Mouse (Mus musculus): ENCODE measurements around the gene 1700001C19Rik. TPM values are rescaled to one million over a fixed set of nuclear protein-coding genes. Genes with fewer than 3 reads are reported as not detected.
A peak's percentile ranks its signal among the peaks of the same experiment; 100 is the strongest.

The 1700001C19Rik gene
- polyA plus RNA-seq, 1 experiment from 2014 or later = 0.25 TPM

DNA sequence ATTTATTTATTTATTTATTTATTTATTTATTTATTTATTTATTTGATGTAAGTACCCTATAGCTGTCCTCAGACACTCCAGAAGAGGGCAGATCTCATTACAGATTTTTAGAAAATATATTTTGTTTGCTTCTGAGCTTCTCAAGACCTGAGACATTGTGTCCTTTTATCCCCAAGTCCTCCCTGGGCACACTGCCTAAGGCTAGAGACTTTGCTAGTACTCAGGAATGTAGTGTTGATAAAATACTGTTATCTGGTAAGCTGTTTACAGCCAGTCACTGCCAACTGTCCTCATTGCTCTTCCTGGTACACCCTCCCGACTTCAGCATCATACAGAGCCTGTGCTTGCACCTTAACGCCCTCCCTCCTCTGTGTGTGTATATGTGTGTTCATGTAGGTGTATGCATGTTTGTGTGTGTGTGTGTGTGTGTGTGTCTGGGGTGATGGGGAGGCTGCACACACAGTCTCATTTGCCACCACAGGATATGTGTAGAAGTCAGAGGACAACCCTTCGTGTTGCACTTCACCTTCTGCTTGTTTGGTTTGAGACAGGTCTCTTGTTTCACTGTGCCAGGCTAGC is 22.3 kb upstream of the 1700001C19Rik start:
- no peak overlapping the region for H3K4me2 ChIP-seq
- H3K4me1 ChIP-seq = peaks cover 9% of the 10 kb centered on the region
- ATAC-seq (ENCODE audit: insufficient number of reproducible peaks, insufficient read depth, low FRiP score, low TSS enrichment, low read depth) = no peak
- 74% methylated on average over 3 of the region's 3 CpGs for whole genome bisulfite sequencing
- no peaks in the 10 kb centered on the region for H3K36me3 ChIP-seq
- no peaks in the 10 kb centered on the region for H3K27me3 ChIP-seq
- no peak overlapping the region for H3K4me3 ChIP-seq
- H3K9ac ChIP-seq = no peak overlapping the region
- no peaks in the 10 kb centered on the region for H3K9me3 ChIP-seq
- no peak overlapping the region for H3K27ac ChIP-seq

GRCm38 (mm10) chr17:47458936-47459335 is 21.8 kb upstream of the 1700001C19Rik start:
- Histone ChIP-seq H3K4me1 (peaks cover 14% of the 10 kb centered on the region), H3K9ac (no peak overlapping the region), H3K9me3 (no peaks in the 10 kb centered on the region), H3K4me2 (no peak overlapping the region), H3K36me3 (no peaks in the 10 kb centered on the region), H3K27ac (no peak overlapping the region), H3K27me3 (no peaks in the 10 kb centered on the region), H3K4me3 (no peak overlapping the region)
- ATAC-seq (ENCODE audit: insufficient number of reproducible peaks, insufficient read depth, low FRiP score, low TSS enrichment, low read depth) = no peak
- 88% methylated on average over 2 of the region's 2 CpGs for WGBS

DNA sequence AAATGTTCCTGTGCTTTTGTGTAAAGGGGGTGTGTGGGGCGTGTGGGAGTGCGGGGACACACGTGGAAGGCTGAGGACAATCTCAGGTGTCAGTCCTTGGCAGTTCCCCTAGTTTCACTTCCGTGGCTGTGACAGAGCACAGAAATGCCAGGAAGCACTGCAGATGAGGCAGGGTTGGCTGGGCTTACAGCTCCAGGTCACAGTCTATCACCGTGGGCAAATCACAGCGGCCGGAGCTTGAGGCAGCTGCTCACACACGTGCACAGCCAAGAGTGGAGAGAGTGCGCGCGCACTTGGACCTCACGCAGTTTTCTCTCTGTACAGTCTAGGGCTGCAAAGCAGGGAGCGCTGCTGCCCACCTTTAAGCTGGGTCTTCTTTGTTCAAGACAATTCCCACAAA is 21.1 kb upstream of the 1700001C19Rik start:
- peaks cover 14% of the 10 kb centered on the region for H3K4me1 ChIP-seq
- WGBS = 80% methylated on average over 13 of the region's 13 CpGs
- no peaks in the 10 kb centered on the region for H3K27me3 ChIP-seq
- H3K27ac ChIP-seq = no peak overlapping the region
- no peak overlapping the region for H3K9ac ChIP-seq
- ATAC-seq (ENCODE audit: insufficient number of reproducible peaks, insufficient read depth, low FRiP score, low TSS enrichment, low read depth) = no peak
- no peak overlapping the region for H3K4me3 ChIP-seq
- no peaks in the 10 kb centered on the region for H3K9me3 ChIP-seq
- H3K36me3 ChIP-seq = no peaks in the 10 kb centered on the region
- H3K4me2 ChIP-seq = no peak overlapping the region

GRCm38 (mm10) chr17:47454675-47455074 is 17.5 kb upstream of the 1700001C19Rik start:
- no peak overlapping the region for H3K27ac ChIP-seq
- peaks cover 28% of the 10 kb centered on the region for H3K4me1 ChIP-seq
- ATAC-seq (ENCODE audit: insufficient number of reproducible peaks, insufficient read depth, low FRiP score, low TSS enrichment, low read depth) = no peak
- no peaks in the 10 kb centered on the region for H3K36me3 ChIP-seq
- no peak overlapping the region for H3K9ac ChIP-seq
- H3K4me3 ChIP-seq = no peak overlapping the region
- H3K9me3 ChIP-seq = no peaks in the 10 kb centered on the region
- H3K27me3 ChIP-seq = no peaks in the 10 kb centered on the region
- H3K4me2 ChIP-seq = no peak overlapping the region
- WGBS = 62% methylated on average over 8 of the region's 8 CpGs

GRCm38 (mm10) chr17:47452886-47453285 is 15.7 kb upstream of the 1700001C19Rik start:
- no peak overlapping the region for H3K4me3 ChIP-seq

GRCm38 (mm10) chr17:47450880-47451565 is 13.8 kb upstream of the 1700001C19Rik start:
- peaks cover 39% of the 10 kb centered on the region for H3K4me1 ChIP-seq
- no peaks in the 10 kb centered on the region for H3K36me3 ChIP-seq
- H3K4me2 ChIP-seq = no peak overlapping the region
- no peaks in the 10 kb centered on the region for H3K9me3 ChIP-seq
- no peak for ATAC-seq (ENCODE audit: insufficient number of reproducible peaks, insufficient read depth, low FRiP score, low TSS enrichment, low read depth)
- H3K4me3 ChIP-seq = no peak overlapping the region
- WGBS = 63% methylated on average over 12 of the region's 12 CpGs
- no peaks in the 10 kb centered on the region for H3K27me3 ChIP-seq
- 0 out of 2 replicates have a peak overlapping the region, but pooled peaks have one; percentile 22 for H3K9ac ChIP-seq
- H3K27ac ChIP-seq = no peak overlapping the region; the same call in 1 of the 2 replicates

More at GRCm38 (mm10) chr17:47452886-47453285, 15.7 kb upstream of the 1700001C19Rik start:
- no peaks in the 10 kb centered on the region for H3K27me3 ChIP-seq
- H3K36me3 ChIP-seq = no peaks in the 10 kb centered on the region
- no peaks in the 10 kb centered on the region for H3K9me3 ChIP-seq
- no peak overlapping the region for H3K4me2 ChIP-seq
- peak overlapping the region; percentile 34; the same call in 1 of the 2 replicates for H3K27ac ChIP-seq
- ATAC-seq (ENCODE audit: insufficient number of reproducible peaks, insufficient read depth, low FRiP score, low TSS enrichment, low read depth) = no peak
- WGBS = 57% methylated on average over 7 of the region's 7 CpGs
- no peak overlapping the region for H3K9ac ChIP-seq
- peaks cover 39% of the 10 kb centered on the region for H3K4me1 ChIP-seq

DNA sequence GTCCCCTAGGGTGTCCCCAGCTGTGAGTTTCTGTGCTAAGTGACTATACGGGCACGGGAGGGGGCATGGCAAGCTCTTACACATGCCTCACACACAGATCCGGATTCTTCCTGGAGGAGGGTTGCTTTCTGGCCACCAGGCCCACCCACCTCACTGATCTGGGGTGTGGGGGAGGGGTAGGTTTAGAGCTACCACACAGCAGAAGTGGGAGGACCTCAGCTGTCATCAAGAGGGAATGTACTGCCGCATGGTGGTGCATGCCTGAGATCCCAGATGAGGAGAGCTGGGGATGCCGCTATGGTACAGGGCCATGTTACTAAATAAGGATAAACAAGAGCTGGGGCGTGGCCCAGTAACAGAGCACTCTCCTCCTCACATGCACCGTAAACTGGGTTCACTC is 13.1 kb upstream of the 1700001C19Rik start:
- ATAC-seq (ENCODE audit: insufficient number of reproducible peaks, insufficient read depth, low FRiP score, low TSS enrichment, low read depth) = no peak
- no peak overlapping the region for H3K4me2 ChIP-seq
- no peak overlapping the region for H3K27ac ChIP-seq
- WGBS = 26% methylated on average over 7 of the region's 7 CpGs
- H3K9ac ChIP-seq = no peak overlapping the region
- H3K27me3 ChIP-seq = no peaks in the 10 kb centered on the region
- H3K9me3 ChIP-seq = no peaks in the 10 kb centered on the region
- H3K4me1 ChIP-seq = peaks cover 39% of the 10 kb centered on the region
- H3K36me3 ChIP-seq = no peaks in the 10 kb centered on the region
- no peak overlapping the region for H3K4me3 ChIP-seq

- Histone ChIP-seq H3K36me3 (no peaks in the 10 kb centered on the region), H3K4me2 (no peak overlapping the region), H3K4me3 (no peak overlapping the region), H3K27me3 (no peaks in the 10 kb centered on the region), H3K9ac (no peak overlapping the region), H3K9me3 (no peaks in the 10 kb centered on the region), H3K4me1 (peaks cover 35% of the 10 kb centered on the region), H3K27ac (no peak overlapping the region)
- ATAC-seq (ENCODE audit: insufficient number of reproducible peaks, insufficient read depth, low FRiP score, low TSS enrichment, low read depth) = no peak
- 60% methylated on average over 5 of the region's 5 CpGs for WGBS
Observed at GRCm38 (mm10) chr17:47449432-47449831, 12.3 kb upstream of the 1700001C19Rik start.

DNA sequence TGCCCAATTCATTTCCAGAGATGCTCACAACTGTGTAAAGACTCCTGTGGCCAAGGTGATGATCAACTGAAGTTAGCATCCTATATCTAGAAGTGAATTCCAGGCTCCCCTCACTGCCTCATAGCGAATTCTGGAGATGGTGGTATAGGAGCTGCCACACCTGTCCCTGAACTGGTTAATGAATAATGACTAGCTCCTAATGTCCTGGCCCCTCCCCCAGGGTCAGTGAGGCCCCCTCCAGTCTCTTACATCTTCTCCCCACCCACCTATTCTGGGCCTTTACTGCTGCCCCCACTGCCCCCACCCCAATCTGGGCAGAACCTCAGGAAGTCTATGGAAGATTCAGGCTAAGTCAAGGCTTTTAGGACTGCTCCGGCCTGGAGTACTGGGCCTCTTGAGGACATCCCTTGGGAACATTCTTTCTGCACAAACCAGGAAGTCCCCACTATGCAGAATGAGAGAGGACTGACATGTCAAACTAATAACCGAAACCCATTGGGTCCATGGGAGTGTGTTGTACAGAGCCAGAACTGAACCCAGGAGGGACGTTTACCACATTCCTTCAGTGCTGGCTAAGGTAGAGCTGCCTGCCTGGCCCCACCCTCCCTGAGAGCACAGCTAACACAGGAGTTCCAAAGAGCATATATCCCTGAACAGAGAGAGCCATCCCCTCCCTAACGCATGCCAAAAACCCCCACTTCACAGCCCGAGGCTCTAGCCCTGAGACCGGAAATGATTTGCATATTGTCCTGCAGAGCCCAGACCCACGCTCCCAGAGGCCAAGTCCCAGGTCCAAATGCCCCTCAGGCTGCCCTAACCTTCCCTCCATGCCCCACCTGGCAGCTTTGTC is 11.6 kb upstream of the 1700001C19Rik start:
- ATAC-seq (ENCODE audit: insufficient number of reproducible peaks, insufficient read depth, low FRiP score, low TSS enrichment, low read depth) = no peak
- Histone ChIP-seq H3K4me2 (no peak overlapping the region), H3K36me3 (no peaks in the 10 kb centered on the region), H3K4me1 (peaks cover 30% of the 10 kb centered on the region), H3K9me3 (no peaks in the 10 kb centered on the region), H3K4me3 (no peak overlapping the region), H3K9ac (no peak overlapping the region), H3K27me3 (no peaks in the 10 kb centered on the region), H3K27ac (no peak overlapping the region; the same call in 1 of the 2 replicates)
- WGBS = 32% methylated on average over 8 of the region's 8 CpGs

- peaks cover 24% of the 10 kb centered on the region for H3K4me1 ChIP-seq
- H3K4me3 ChIP-seq = no peak overlapping the region
- H3K9ac ChIP-seq = no peak overlapping the region
- H3K27ac ChIP-seq = no peak overlapping the region
- ATAC-seq (ENCODE audit: insufficient number of reproducible peaks, insufficient read depth, low FRiP score, low TSS enrichment, low read depth) = no peak
- no peaks in the 10 kb centered on the region for H3K27me3 ChIP-seq
- no peak overlapping the region for H3K4me2 ChIP-seq
- H3K36me3 ChIP-seq = no peaks in the 10 kb centered on the region
- WGBS = 91% methylated on average over 11 of the region's 11 CpGs
- H3K9me3 ChIP-seq = no peaks in the 10 kb centered on the region
Observed at GRCm38 (mm10) chr17:47446561-47446960, 9.4 kb upstream of the 1700001C19Rik start.

- H3K4me1 ChIP-seq = peaks cover 20% of the 10 kb centered on the region
- H3K4me2 ChIP-seq = no peak overlapping the region
- no peaks in the 10 kb centered on the region for H3K27me3 ChIP-seq
- H3K9me3 ChIP-seq = no peaks in the 10 kb centered on the region
- 88% methylated on average over 9 of the region's 9 CpGs for WGBS
- H3K9ac ChIP-seq = no peak overlapping the region
- H3K27ac ChIP-seq = no peak overlapping the region
- H3K4me3 ChIP-seq = no peak overlapping the region
- no peaks in the 10 kb centered on the region for H3K36me3 ChIP-seq
- no peak for ATAC-seq (ENCODE audit: insufficient number of reproducible peaks, insufficient read depth, low FRiP score, low TSS enrichment, low read depth)
Observed at GRCm38 (mm10) chr17:47446025-47446424, 8.8 kb upstream of the 1700001C19Rik start.

Data from embryonic facial prominence, embryonic 13.5 days (tissue).